Mouse (Mus musculus): ENCODE data around the gene Hddc3. TPM values are rescaled to one million over a fixed set of nuclear protein-coding genes. Genes with fewer than 3 reads are reported as not detected.
"Not testable (repeated sequence)": the region's sequence is repeated elsewhere in the genome, so short reads cannot be mapped to it uniquely, and the experiment has no call there.

The Hddc3 gene
- polyA plus RNA-seq, 1 experiment from 2014 or later, result 26.3 TPM

GRCm38 (mm10) chr7:80324816-80325119, 18.1 kb upstream of the Hddc3 start:
- H3K4me1 ChIP-seq (ENCODE audit: control insufficient read depth, insufficient read depth, low read length); H3K27ac ChIP-seq (ENCODE audit: low read depth, low read length); DNase-seq (ENCODE audit: low spot score); H3K27me3 ChIP-seq (ENCODE audit: control insufficient read depth, insufficient read depth, low read length); H3K9ac ChIP-seq (ENCODE audit: low read length); H3K9me3 ChIP-seq (ENCODE audit: control insufficient read depth, low read length); ATAC-seq (ENCODE audit: insufficient read depth, low FRiP score, low TSS enrichment): not testable (repeated sequence)
- peak overlapping the region; percentile 55; the same call in 1 of the 2 replicates for H3K4me3 ChIP-seq (ENCODE audit: low read depth, low read length)
- H3K36me3 ChIP-seq (ENCODE audit: control insufficient read depth, insufficient read depth, low read length), result peaks cover 24% of the 10 kb centered on the region
- WGBS, result 64% methylated on average over 4 of the region's 5 CpGs
- peak overlapping the region; percentile 83 for H3K4me2 ChIP-seq (ENCODE audit: low read depth)

GRCm38 (mm10) chr7:80325292-80325868, 17.5 kb upstream of the Hddc3 start:
- Histone ChIP-seq H3K27ac (ENCODE audit: low read depth, low read length) (no peak overlapping the region), H3K9me3 (ENCODE audit: control insufficient read depth, low read length) (no peaks in the 10 kb centered on the region), H3K4me1 (ENCODE audit: control insufficient read depth, insufficient read depth, low read length) (peaks cover 9% of the 10 kb centered on the region), H3K4me2 (ENCODE audit: low read depth) (no peak overlapping the region), H3K4me3 (ENCODE audit: low read depth, low read length) (no peak overlapping the region), H3K36me3 (ENCODE audit: control insufficient read depth, insufficient read depth, low read length) (peaks cover 24% of the 10 kb centered on the region), H3K9ac (ENCODE audit: low read length) (no peak overlapping the region), H3K27me3 (ENCODE audit: control insufficient read depth, insufficient read depth, low read length) (no peaks in the 10 kb centered on the region)
- ATAC-seq (ENCODE audit: insufficient read depth, low FRiP score, low TSS enrichment) (no peak), DNase-seq (ENCODE audit: low spot score) (no peak)
- 93% methylated on average over 16 of the region's 16 CpGs for WGBS

DNA sequence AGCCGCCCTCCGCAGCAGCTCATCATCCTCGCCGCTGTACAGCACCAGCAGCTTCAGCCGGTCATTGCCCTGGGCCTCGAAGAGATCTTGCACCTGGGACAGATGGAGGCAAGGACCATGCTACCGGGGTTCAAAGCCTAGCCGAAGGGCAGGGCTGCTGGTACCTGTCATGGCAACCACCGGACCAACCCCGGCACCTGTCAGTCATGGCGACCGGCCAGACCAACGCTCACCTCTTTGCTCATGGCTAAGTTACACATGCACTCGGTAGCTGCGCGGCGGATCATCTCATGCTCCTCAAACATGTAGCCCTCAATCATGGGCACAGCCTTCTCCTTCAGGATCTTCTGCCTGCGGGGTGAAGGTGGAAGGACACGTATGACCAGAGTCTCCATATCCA, 16.8 kb upstream of the Hddc3 start:
- Histone ChIP-seq H3K27ac (ENCODE audit: low read depth, low read length) (no peak overlapping the region), H3K4me2 (ENCODE audit: low read depth) (no peak overlapping the region), H3K4me1 (ENCODE audit: control insufficient read depth, insufficient read depth, low read length) (peaks cover 9% of the 10 kb centered on the region), H3K36me3 (ENCODE audit: control insufficient read depth, insufficient read depth, low read length) (peaks cover 23% of the 10 kb centered on the region), H3K27me3 (ENCODE audit: control insufficient read depth, insufficient read depth, low read length) (no peaks in the 10 kb centered on the region), H3K4me3 (ENCODE audit: low read depth, low read length) (no peak overlapping the region), H3K9me3 (ENCODE audit: control insufficient read depth, low read length) (no peaks in the 10 kb centered on the region), H3K9ac (ENCODE audit: low read length) (no peak overlapping the region)
- DNase-seq (ENCODE audit: low spot score) (no peak), ATAC-seq (ENCODE audit: insufficient read depth, low FRiP score, low TSS enrichment) (no peak)
- WGBS, result 96% methylated on average over 19 of the region's 19 CpGs

DNA sequence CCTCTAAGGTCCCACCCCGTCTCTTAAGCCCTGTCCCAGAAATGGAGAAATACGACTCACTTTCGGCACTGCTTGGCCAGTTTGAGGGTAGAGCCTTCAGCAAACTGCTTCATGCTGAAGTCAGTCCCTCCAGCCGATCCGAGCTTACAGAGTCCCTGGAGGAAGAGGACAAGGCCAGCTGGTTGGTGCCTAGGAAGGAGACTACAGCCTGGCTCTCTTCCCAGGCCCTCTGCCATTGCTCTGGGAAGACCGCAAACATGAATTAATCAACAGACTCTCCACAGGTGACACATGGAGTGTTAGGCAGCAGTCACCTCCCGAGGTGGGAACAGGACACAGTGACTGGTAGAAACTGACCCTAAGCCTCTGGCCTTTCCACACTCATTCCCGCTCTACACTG, 12.6 kb upstream of the Hddc3 start:
- H3K27ac ChIP-seq (ENCODE audit: low read depth, low read length), result no peak overlapping the region
- no peak overlapping the region for H3K9ac ChIP-seq (ENCODE audit: low read length)
- ATAC-seq (ENCODE audit: insufficient read depth, low FRiP score, low TSS enrichment) (no peak), DNase-seq (ENCODE audit: low spot score) (no peak)
- H3K4me3 ChIP-seq (ENCODE audit: low read depth, low read length), result no peak overlapping the region
- H3K36me3 ChIP-seq (ENCODE audit: control insufficient read depth, insufficient read depth, low read length), result peaks cover 49% of the 10 kb centered on the region
- WGBS, result 93% methylated on average over 8 of the region's 8 CpGs
- H3K4me1 ChIP-seq (ENCODE audit: control insufficient read depth, insufficient read depth, low read length), result no peaks in the 10 kb centered on the region
- H3K27me3 ChIP-seq (ENCODE audit: control insufficient read depth, insufficient read depth, low read length), result no peaks in the 10 kb centered on the region
- H3K9me3 ChIP-seq (ENCODE audit: control insufficient read depth, low read length), result no peaks in the 10 kb centered on the region
- no peak overlapping the region for H3K4me2 ChIP-seq (ENCODE audit: low read depth)

DNA sequence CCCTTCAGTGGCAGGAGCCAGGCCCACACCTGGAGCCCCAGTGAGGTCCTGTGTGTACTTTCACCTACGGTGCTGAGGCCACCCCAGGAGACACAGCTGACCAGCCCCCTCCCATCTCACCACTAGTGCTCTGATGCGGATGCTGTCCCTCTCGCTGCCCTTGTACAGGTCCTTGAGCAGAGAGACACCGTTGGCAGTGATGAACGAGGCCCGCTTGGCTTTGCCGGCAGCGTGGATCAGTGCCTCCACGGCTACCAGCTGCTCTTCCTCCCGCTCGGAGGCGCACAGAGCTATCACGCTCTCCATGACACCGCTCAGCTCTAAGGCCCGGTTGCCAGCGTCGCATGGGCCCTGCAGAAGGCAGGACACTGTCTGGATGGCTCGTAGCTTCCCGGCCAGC, 11.5 kb upstream of the Hddc3 start:
- DNase-seq (ENCODE audit: low spot score) (no peak), ATAC-seq (ENCODE audit: insufficient read depth, low FRiP score, low TSS enrichment) (no peak)
- Histone ChIP-seq H3K4me2 (ENCODE audit: low read depth) (no peak overlapping the region), H3K4me3 (ENCODE audit: low read depth, low read length) (no peak overlapping the region), H3K9ac (ENCODE audit: low read length) (no peak overlapping the region), H3K9me3 (ENCODE audit: control insufficient read depth, low read length) (no peaks in the 10 kb centered on the region), H3K36me3 (ENCODE audit: control insufficient read depth, insufficient read depth, low read length) (peaks cover 51% of the 10 kb centered on the region), H3K27ac (ENCODE audit: low read depth, low read length) (no peak overlapping the region), H3K27me3 (ENCODE audit: control insufficient read depth, insufficient read depth, low read length) (no peaks in the 10 kb centered on the region), H3K4me1 (ENCODE audit: control insufficient read depth, insufficient read depth, low read length) (no peaks in the 10 kb centered on the region)
- WGBS, result 95% methylated on average over 19 of the region's 19 CpGs

- H3K36me3 ChIP-seq (ENCODE audit: control insufficient read depth, insufficient read depth, low read length), result peaks cover 41% of the 10 kb centered on the region
- 90% methylated on average over 4 of the region's 4 CpGs for WGBS
- no peak for ATAC-seq (ENCODE audit: insufficient read depth, low FRiP score, low TSS enrichment)
These were observed 8.1 kb upstream of the Hddc3 start for GRCm38 (mm10) chr7:80334848-80335247.

GRCm38 (mm10) chr7:80336932-80337331, 6.0 kb upstream of the Hddc3 start:
- H3K36me3 ChIP-seq (ENCODE audit: control insufficient read depth, insufficient read depth, low read length), result peaks cover 35% of the 10 kb centered on the region
- WGBS, result 93% methylated on average over 3 of the region's 3 CpGs
- no peak for ATAC-seq (ENCODE audit: insufficient read depth, low FRiP score, low TSS enrichment)
- H3K4me1 ChIP-seq (ENCODE audit: control insufficient read depth, insufficient read depth, low read length), result peaks cover 8% of the 10 kb centered on the region
- H3K27me3 ChIP-seq (ENCODE audit: control insufficient read depth, insufficient read depth, low read length), result no peaks in the 10 kb centered on the region
- no peaks in the 10 kb centered on the region for H3K9me3 ChIP-seq (ENCODE audit: control insufficient read depth, low read length)
- no peak overlapping the region for H3K9ac ChIP-seq (ENCODE audit: low read length)
- DNase-seq (ENCODE audit: low spot score), result no peak
- no peak overlapping the region for H3K27ac ChIP-seq (ENCODE audit: low read depth, low read length)
- H3K4me3 ChIP-seq (ENCODE audit: low read depth, low read length), result no peak overlapping the region
- no peak overlapping the region for H3K4me2 ChIP-seq (ENCODE audit: low read depth)

More at GRCm38 (mm10) chr7:80334848-80335247, 8.1 kb upstream of the Hddc3 start:
- no peaks in the 10 kb centered on the region for H3K9me3 ChIP-seq (ENCODE audit: control insufficient read depth, low read length)
- H3K4me2 ChIP-seq (ENCODE audit: low read depth), result no peak overlapping the region
- H3K9ac ChIP-seq (ENCODE audit: low read length), result no peak overlapping the region
- no peak overlapping the region for H3K27ac ChIP-seq (ENCODE audit: low read depth, low read length)
- H3K4me3 ChIP-seq (ENCODE audit: low read depth, low read length), result no peak overlapping the region
- DNase-seq (ENCODE audit: low spot score), result no peak
- H3K4me1 ChIP-seq (ENCODE audit: control insufficient read depth, insufficient read depth, low read length), result peaks cover 6% of the 10 kb centered on the region
- H3K27me3 ChIP-seq (ENCODE audit: control insufficient read depth, insufficient read depth, low read length), result no peaks in the 10 kb centered on the region

- no peaks in the 10 kb centered on the region for H3K27me3 ChIP-seq (ENCODE audit: control insufficient read depth, insufficient read depth, low read length)
- H3K9ac ChIP-seq (ENCODE audit: low read length), result peak overlapping the region; percentile 69
- H3K9me3 ChIP-seq (ENCODE audit: control insufficient read depth, low read length), result no peaks in the 10 kb centered on the region
- peaks cover 15% of the 10 kb centered on the region for H3K4me1 ChIP-seq (ENCODE audit: control insufficient read depth, insufficient read depth, low read length)
- WGBS, result 10% methylated on average over 15 of the region's 17 CpGs
- H3K36me3 ChIP-seq (ENCODE audit: control insufficient read depth, insufficient read depth, low read length), result peaks cover 19% of the 10 kb centered on the region
- no peak for ATAC-seq (ENCODE audit: insufficient read depth, low FRiP score, low TSS enrichment)
- peak overlapping the region; percentile 87 for H3K4me2 ChIP-seq (ENCODE audit: low read depth)
- H3K4me3 ChIP-seq (ENCODE audit: low read depth, low read length), result peak overlapping the region; percentile 59
- H3K27ac ChIP-seq (ENCODE audit: low read depth, low read length), result peak overlapping the region; percentile 34; the same call in 1 of the 2 replicates
- peak; percentile 30 for DNase-seq (ENCODE audit: low spot score)
These were observed 3.5 kb upstream of the Hddc3 start for GRCm38 (mm10) chr7:80339371-80339770.

GRCm38 (mm10) chr7:80339793-80340628, 2.9 kb upstream of the Hddc3 start:
- WGBS, result under 1% methylated on average over 45 of the region's 45 CpGs
- Histone ChIP-seq H3K4me2 (ENCODE audit: low read depth) (peak overlapping the region; percentile 87), H3K4me1 (ENCODE audit: control insufficient read depth, insufficient read depth, low read length) (peaks cover 15% of the 10 kb centered on the region)

More at GRCm38 (mm10) chr7:80339793-80340628, 2.9 kb upstream of the Hddc3 start:
- DNase-seq (ENCODE audit: low spot score), result peak; percentile 96
- peak; percentile 91 for ATAC-seq (ENCODE audit: insufficient read depth, low FRiP score, low TSS enrichment)
- Histone ChIP-seq H3K27ac (ENCODE audit: low read depth, low read length) (peak overlapping the region; percentile 82), H3K9me3 (ENCODE audit: control insufficient read depth, low read length) (no peaks in the 10 kb centered on the region), H3K27me3 (ENCODE audit: control insufficient read depth, insufficient read depth, low read length) (no peaks in the 10 kb centered on the region), H3K36me3 (ENCODE audit: control insufficient read depth, insufficient read depth, low read length) (peaks cover 14% of the 10 kb centered on the region), H3K9ac (ENCODE audit: low read length) (peak overlapping the region; percentile 72), H3K4me3 (ENCODE audit: low read depth, low read length) (peak overlapping the region; percentile 59)

Measured in neural tube, embryonic 11.5 days (tissue).